Mouse (Mus musculus): ENCODE measurements around the gene Zc3h10.

Zc3h10 gene

GRCm38 (mm10) chr10:128547361-128548032 lies at the start of gene Zc3h10:
Gene Zc3h10 (minus strand): TSS chr10:128547774.
- DNase-seq (ENCODE audit: low read depth), result peak; percentile 98

GRCm38 (mm10) chr10:128592797-128593196 lies 45.2 kb upstream of the Zc3h10 start:
- DNase-seq (ENCODE audit: low read depth), result no peak

- DNase-seq (ENCODE audit: low read depth), result no peak
These were observed 43.9 kb upstream of the Zc3h10 start for GRCm38 (mm10) chr10:128591436-128591835.

- DNase-seq (ENCODE audit: low read depth), result peak; percentile 55
These were observed 42.7 kb upstream of the Zc3h10 start for GRCm38 (mm10) chr10:128590193-128590690.

- peak; percentile 59 for DNase-seq (ENCODE audit: low read depth)
These were observed 42.1 kb upstream of the Zc3h10 start, which contains the start of gene Erbb3 for GRCm38 (mm10) chr10:128589464-128590192. Gene Erbb3 (minus strand): TSS chr10:128589652.

- DNase-seq (ENCODE audit: low read depth), result no peak
These were observed 41.3 kb upstream of the Zc3h10 start for GRCm38 (mm10) chr10:128588775-128589463.

- no peak for DNase-seq (ENCODE audit: low read depth)
These were observed 40.6 kb upstream of the Zc3h10 start for GRCm38 (mm10) chr10:128588136-128588535.

- DNase-seq (ENCODE audit: low read depth), result no peak
These were observed 40.1 kb upstream of the Zc3h10 start for GRCm38 (mm10) chr10:128587697-128588096.

- no peak for DNase-seq (ENCODE audit: low read depth)
These were observed 39.5 kb upstream of the Zc3h10 start for GRCm38 (mm10) chr10:128587120-128587519.

- no peak for DNase-seq (ENCODE audit: low read depth)
These were observed 39.0 kb upstream of the Zc3h10 start for GRCm38 (mm10) chr10:128586546-128586945.

- DNase-seq (ENCODE audit: low read depth), result no peak
These were observed 36.8 kb upstream of the Zc3h10 start for GRCm38 (mm10) chr10:128584386-128584785.

GRCm38 (mm10) chr10:128583644-128584043 lies 36.1 kb upstream of the Zc3h10 start:
- DNase-seq (ENCODE audit: low read depth), result no peak

GRCm38 (mm10) chr10:128579731-128580130 lies 32.2 kb upstream of the Zc3h10 start:
- no peak for DNase-seq (ENCODE audit: low read depth)

- no peak for DNase-seq (ENCODE audit: low read depth)
These were observed 31.7 kb upstream of the Zc3h10 start for GRCm38 (mm10) chr10:128579298-128579697.

- no peak for DNase-seq (ENCODE audit: low read depth)
These were observed 30.8 kb upstream of the Zc3h10 start for GRCm38 (mm10) chr10:128578330-128578729.

- no peak for DNase-seq (ENCODE audit: low read depth)
These were observed 27.5 kb upstream of the Zc3h10 start for GRCm38 (mm10) chr10:128575063-128575462.

GRCm38 (mm10) chr10:128565788-128566531 lies 18.4 kb upstream of the Zc3h10 start, which contains the start of gene Pa2g4:
Gene Pa2g4 (minus strand): TSS chr10:128565987.
- DNase-seq (ENCODE audit: low read depth), result peak; percentile 93

GRCm38 (mm10) chr10:128565206-128565787 lies 17.7 kb upstream of the Zc3h10 start:
- peak; percentile 44 for DNase-seq (ENCODE audit: low read depth)

- no peak for DNase-seq (ENCODE audit: low read depth)
These were observed 16.0 kb upstream of the Zc3h10 start for GRCm38 (mm10) chr10:128563544-128563943.

- no peak for DNase-seq (ENCODE audit: low read depth)
These were observed 9.4 kb upstream of the Zc3h10 start for GRCm38 (mm10) chr10:128556963-128557362.

- DNase-seq (ENCODE audit: low read depth), result peak; percentile 41
These were observed 8.7 kb upstream of the Zc3h10 start for GRCm38 (mm10) chr10:128556286-128556685.

Measured in naive thymus-derived CD4-positive, alpha-beta T cell, adult 2 months (primary cell).